Mouse (Mus musculus) liver, embryonic 13.5 days (tissue): ENCODE data around the gene Trappc3. TPM values are rescaled to one million over a fixed set of nuclear protein-coding genes. Genes with fewer than 3 reads are reported as not detected.

Experiments used
- ATAC-seq: fragments of 200-750 bp; cut with Nextera tagmentation; 2 replicates; pipeline ENCODE4 v1.8.0; 2017; ENCODE audit warnings: low read depth, mild to moderate bottlenecking, moderate number of reproducible peaks, moderate library complexity
- DNase-seq: peaks from one replicate; pipeline ENCODE4 v3.0.0; 2022
- H3K27ac ChIP-seq: fragments of 300-500 bp; sonication (generic); 2 replicates; pipeline ENCODE4 v1.5.1; 2015; ENCODE audit warnings: moderate library complexity, mild to moderate bottlenecking, inconsistent platforms
- H3K27me3 ChIP-seq: fragments of 300-500 bp; sonication (generic); 2 replicates; pipeline ENCODE4 v1.6.1; 2015; ENCODE audit warnings: mild to moderate bottlenecking, inconsistent platforms
- H3K36me3 ChIP-seq: fragments of 300-500 bp; sonication (generic); 2 replicates; pipeline ENCODE4 v1.6.1; 2015; ENCODE audit warnings: mild to moderate bottlenecking, inconsistent platforms
- H3K4me1 ChIP-seq: fragments of 300-500 bp; sonication (generic); replicated peaks from 2 replicates; pipeline ENCODE4 v1.6.1; 2015; ENCODE audit warnings: inconsistent platforms
- H3K4me2 ChIP-seq: fragments of 300-500 bp; sonication (generic); 2 replicates; pipeline ENCODE4 v1.6.1; 2015; ENCODE audit warnings: inconsistent platforms, mild to moderate bottlenecking, moderate library complexity
- H3K4me3 ChIP-seq: fragments of 300-500 bp; sonication (generic); replicated peaks from 2 replicates; pipeline ENCODE4 v1.5.1; 2015; ENCODE audit warnings: mild to moderate bottlenecking, inconsistent platforms
- H3K9ac ChIP-seq: fragments of 300-500 bp; sonication (generic); 2 replicates; pipeline ENCODE4 v1.6.1; 2015; ENCODE audit warnings: mild to moderate bottlenecking, inconsistent platforms
- H3K9me3 ChIP-seq: fragments of 300-500 bp; sonication (generic); replicated peaks from 2 replicates; pipeline ENCODE4 v1.6.1; 2016; ENCODE audit warnings: inconsistent platforms
- WGBS: fragments of 180-500 bp; shearing (Covaris S2); methylation state at CpG from one replicate; pipeline ENCODE4 v1.1.7; 2015; ENCODE audit not compliant: insufficient replicate concordance; 5-methylcytosine and 5-hydroxymethylcytosine counted together
- polyA plus RNA-seq: library from polyadenylated mRNA; unstranded; fragments of >200 nt; fragmentation: Nextera tagmentation; extraction: Ambion mirVana; gene quantifications from 2 replicates; pipeline ENCODE4 v1.2.1, GENCODE M21; 2015

Gene Trappc3
- polyA plus RNA-seq, 1 experiment from 2014 or later: 41.5 TPM

- Histone ChIP-seq H3K4me2 (peak overlapping the region; percentile 76), H3K27me3 (peaks cover 35% of the 10 kb centered on the region), H3K4me3 (peak overlapping the region; percentile 42), H3K4me1 (peaks cover 67% of the 10 kb centered on the region), H3K9ac (peak overlapping the region; percentile 65), H3K9me3 (no peaks in the 10 kb centered on the region), H3K27ac (peak overlapping the region; percentile 91), H3K36me3 (no peaks in the 10 kb centered on the region)
- DNase-seq (peak; percentile 85), ATAC-seq (peak; percentile 80)
- 5% methylated on average over 10 of the region's 10 CpGs for WGBS
Measured at GRCm38 (mm10) chr4:126260520-126261201, 1.5 kb upstream of the Trappc3 start.

GRCm38 (mm10) chr4:126261266-126261665 lies 859 bp upstream of the Trappc3 start:
- 58% methylated on average over 6 of the region's 6 CpGs for WGBS
- H3K4me1 ChIP-seq: peaks cover 63% of the 10 kb centered on the region

GRCm38 (mm10) chr4:126261675-126262074 lies 450 bp upstream of the Trappc3 start:
- Histone ChIP-seq H3K9ac (peak overlapping the region; percentile 65), H3K36me3 (no peaks in the 10 kb centered on the region), H3K9me3 (no peaks in the 10 kb centered on the region), H3K4me3 (peak overlapping the region; percentile 77), H3K4me1 (peaks cover 60% of the 10 kb centered on the region), H3K27ac (peak overlapping the region; percentile 91), H3K27me3 (peaks cover 33% of the 10 kb centered on the region), H3K4me2 (peak overlapping the region; percentile 76)
- no peak for ATAC-seq
- no peak for DNase-seq
- 45% methylated on average over 7 of the region's 7 CpGs for WGBS

More at GRCm38 (mm10) chr4:126261266-126261665, 859 bp upstream of the Trappc3 start:
- peak overlapping the region; percentile 65 for H3K9ac ChIP-seq
- H3K4me3 ChIP-seq: peak overlapping the region; percentile 42
- no peaks in the 10 kb centered on the region for H3K9me3 ChIP-seq
- peak overlapping the region; percentile 91 for H3K27ac ChIP-seq
- peak; percentile 1; the same call in 1 of the 2 replicates for ATAC-seq
- peak overlapping the region; percentile 76 for H3K4me2 ChIP-seq
- DNase-seq: no peak
- no peaks in the 10 kb centered on the region for H3K36me3 ChIP-seq
- H3K27me3 ChIP-seq: peaks cover 35% of the 10 kb centered on the region

GRCm38 (mm10) chr4:126269292-126269691 lies 7.2 kb downstream of the Trappc3 start:
- no peak for DNase-seq
- Histone ChIP-seq H3K4me1 (no peaks in the 10 kb centered on the region), H3K27me3 (no peaks in the 10 kb centered on the region), H3K9ac (no peak overlapping the region), H3K27ac (no peak overlapping the region), H3K4me2 (no peak overlapping the region), H3K9me3 (no peaks in the 10 kb centered on the region), H3K4me3 (no peak overlapping the region), H3K36me3 (peaks cover 18% of the 10 kb centered on the region)
- WGBS: 59% methylated on average over 3 of the region's 3 CpGs
- no peak for ATAC-seq

DNA sequence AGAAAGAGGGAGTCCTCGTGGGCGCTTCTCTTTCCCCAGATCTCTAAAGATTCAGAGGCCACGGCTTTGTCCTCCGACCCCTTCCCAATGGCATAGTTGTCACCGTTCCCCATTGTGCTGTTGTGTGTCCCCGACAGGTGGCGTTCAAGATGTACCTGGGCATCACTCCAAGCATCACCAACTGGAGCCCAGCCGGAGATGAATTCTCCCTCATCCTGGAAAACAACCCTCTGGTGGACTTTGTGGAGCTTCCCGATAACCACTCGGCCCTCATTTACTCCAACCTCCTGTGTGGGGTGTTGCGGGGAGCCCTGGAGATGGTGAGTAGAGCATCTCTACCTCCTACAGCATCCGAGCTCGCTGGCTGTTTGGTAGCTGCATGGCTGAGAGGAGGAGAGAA lies 11.6 kb downstream of the Trappc3 start:
- Histone ChIP-seq H3K36me3 (peaks cover 30% of the 10 kb centered on the region), H3K4me1 (0 out of 2 replicates have a peak, but pooled peaks cover 4% of the 10 kb centered on the region), H3K9ac (no peak overlapping the region), H3K27me3 (no peaks in the 10 kb centered on the region), H3K9me3 (no peaks in the 10 kb centered on the region), H3K27ac (no peak overlapping the region), H3K4me2 (no peak overlapping the region), H3K4me3 (no peak overlapping the region)
- DNase-seq (no peak), ATAC-seq (no peak)
- 81% methylated on average over 13 of the region's 13 CpGs for WGBS

DNA sequence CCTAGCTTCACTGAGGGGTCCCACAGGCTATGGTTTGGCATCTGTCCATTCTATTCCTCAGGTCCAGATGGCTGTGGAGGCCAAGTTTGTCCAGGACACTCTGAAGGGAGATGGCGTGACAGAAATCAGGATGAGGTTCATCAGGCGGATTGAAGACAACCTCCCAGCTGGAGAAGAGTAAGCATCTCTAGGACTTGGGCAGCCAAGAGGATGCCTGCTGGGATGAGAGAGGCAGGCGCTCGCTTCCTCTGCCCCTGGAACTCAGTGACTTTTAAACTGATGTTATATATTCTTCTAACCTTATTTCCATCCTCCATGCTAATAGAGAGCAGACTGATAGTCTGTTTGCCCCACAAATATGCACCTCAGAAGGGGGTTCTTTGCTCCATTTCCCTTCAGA lies 13.0 kb downstream of the Trappc3 start:
- ATAC-seq: no peak
- no peak overlapping the region for H3K27ac ChIP-seq
- H3K36me3 ChIP-seq: peaks cover 30% of the 10 kb centered on the region
- no peak for DNase-seq
- no peaks in the 10 kb centered on the region for H3K27me3 ChIP-seq
- H3K4me2 ChIP-seq: no peak overlapping the region
- 84% methylated on average over 4 of the region's 4 CpGs for WGBS
- H3K9ac ChIP-seq: no peak overlapping the region
- 0 out of 2 replicates have a peak, but pooled peaks cover 4% of the 10 kb centered on the region for H3K4me1 ChIP-seq
- H3K4me3 ChIP-seq: no peak overlapping the region
- no peaks in the 10 kb centered on the region for H3K9me3 ChIP-seq

- H3K27me3 ChIP-seq: no peaks in the 10 kb centered on the region
- H3K36me3 ChIP-seq: peaks cover 30% of the 10 kb centered on the region
- H3K4me1 ChIP-seq: 0 out of 2 replicates have a peak, but pooled peaks cover 4% of the 10 kb centered on the region
- no peak overlapping the region for H3K4me3 ChIP-seq
- no peak overlapping the region for H3K9ac ChIP-seq
- DNase-seq (no peak), ATAC-seq (no peak)
- WGBS: 86% methylated on average over 13 of the region's 13 CpGs
- H3K9me3 ChIP-seq: no peaks in the 10 kb centered on the region
- no peak overlapping the region for H3K4me2 ChIP-seq
- H3K27ac ChIP-seq: no peak overlapping the region
Measured at GRCm38 (mm10) chr4:126275681-126276131, 13.6 kb downstream of the Trappc3 start.

DNA sequence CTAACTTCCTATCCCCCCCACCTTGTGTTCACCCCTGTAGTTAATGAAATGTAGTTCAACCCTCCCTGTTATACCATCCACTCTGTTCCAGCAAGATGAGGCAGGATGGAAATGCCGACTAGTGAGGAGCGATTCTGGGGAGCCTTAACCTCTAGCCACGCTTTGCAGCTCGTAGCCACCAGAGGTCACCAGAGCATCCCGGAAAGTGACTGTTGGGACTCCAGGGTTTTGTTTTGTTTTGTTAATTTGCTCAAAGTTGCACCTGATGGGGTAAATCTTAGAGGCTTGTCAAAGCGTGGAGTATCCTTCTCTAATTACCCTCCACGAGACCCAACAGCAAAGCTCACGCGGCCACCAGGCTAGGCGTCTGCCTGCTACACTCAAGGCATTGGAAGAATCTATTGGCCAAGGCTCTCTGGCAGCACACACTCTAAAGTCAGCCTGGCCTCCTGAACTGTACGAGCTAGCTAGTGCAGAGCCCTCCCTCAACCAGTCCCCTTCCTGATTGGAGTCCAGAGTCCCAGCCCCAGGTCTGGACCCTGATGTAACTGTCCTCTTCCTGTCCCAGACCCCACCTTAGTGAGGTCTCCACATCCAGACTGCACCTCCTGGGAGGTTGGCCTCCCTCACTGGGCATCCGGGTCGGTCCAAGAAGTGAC lies 15.9 kb downstream of the Trappc3 start:
- no peaks in the 10 kb centered on the region for H3K9me3 ChIP-seq
- H3K36me3 ChIP-seq: peaks cover 24% of the 10 kb centered on the region
- ATAC-seq: 0 out of 2 replicates have a peak, but pooled peaks have one; percentile 41
- H3K4me2 ChIP-seq: peak overlapping the region; percentile 9; the same call in 1 of the 2 replicates
- H3K9ac ChIP-seq: no peak overlapping the region; the same call in 1 of the 2 replicates
- no peak overlapping the region for H3K27ac ChIP-seq
- H3K27me3 ChIP-seq: peaks cover 6% of the 10 kb centered on the region; the same call in 1 of the 2 replicates
- no peak overlapping the region for H3K4me3 ChIP-seq
- DNase-seq: no peak
- H3K4me1 ChIP-seq: 0 out of 2 replicates have a peak, but pooled peaks cover 4% of the 10 kb centered on the region
- WGBS: 17% methylated on average over 13 of the region's 13 CpGs

- Histone ChIP-seq H3K4me2 (no peak overlapping the region), H3K27me3 (peaks cover 11% of the 10 kb centered on the region), H3K4me1 (0 out of 2 replicates have a peak, but pooled peaks cover 4% of the 10 kb centered on the region), H3K27ac (no peak overlapping the region), H3K36me3 (peaks cover 19% of the 10 kb centered on the region), H3K9ac (no peak overlapping the region; the same call in 1 of the 2 replicates), H3K4me3 (no peak overlapping the region), H3K9me3 (no peaks in the 10 kb centered on the region)
- WGBS: 63% methylated on average over 9 of the region's 9 CpGs
- DNase-seq (no peak), ATAC-seq (no peak)
Measured at GRCm38 (mm10) chr4:126278565-126278915, 16.4 kb downstream of the Trappc3 start.

GRCm38 (mm10) chr4:126278961-126279360 lies 16.8 kb downstream of the Trappc3 start:
- peaks cover 15% of the 10 kb centered on the region for H3K36me3 ChIP-seq
- no peak overlapping the region for H3K4me2 ChIP-seq
- H3K9ac ChIP-seq: no peak overlapping the region
- peaks cover 15% of the 10 kb centered on the region for H3K27me3 ChIP-seq
- DNase-seq (no peak), ATAC-seq (no peak)
- H3K4me1 ChIP-seq: 0 out of 2 replicates have a peak, but pooled peaks cover 4% of the 10 kb centered on the region
- H3K27ac ChIP-seq: no peak overlapping the region
- 71% methylated on average over 9 of the region's 9 CpGs for WGBS
- H3K4me3 ChIP-seq: no peak overlapping the region
- H3K9me3 ChIP-seq: no peaks in the 10 kb centered on the region

GRCm38 (mm10) chr4:126281706-126282105 lies 19.6 kb downstream of the Trappc3 start:
- ATAC-seq (no peak), DNase-seq (no peak)
- 60% methylated on average over 9 of the region's 9 CpGs for WGBS
- Histone ChIP-seq H3K36me3 (no peaks in the 10 kb centered on the region), H3K4me2 (no peak overlapping the region), H3K4me3 (no peak overlapping the region), H3K9ac (no peak overlapping the region), H3K27ac (no peak overlapping the region), H3K27me3 (peaks cover 40% of the 10 kb centered on the region), H3K4me1 (peaks cover 9% of the 10 kb centered on the region), H3K9me3 (no peaks in the 10 kb centered on the region)
